Mouse (Mus musculus) E14TG2a.4 (cell line): ENCODE data around the gene Erg.

Experiments
- CTCF ChIP-seq: conservative IDR thresholded peaks from 2 replicates; pipeline ENCODE4 v1.5.1; 2014; ENCODE audit warnings: low read length
- NANOG ChIP-seq: IDR thresholded peaks from 2 replicates; pipeline ENCODE4 v1.6.1; 2014; ENCODE audit warnings: borderline replicate concordance, low read length, mixed read lengths
- POU5F1 ChIP-seq: IDR thresholded peaks from 2 replicates; pipeline ENCODE4 v1.6.1; 2014; ENCODE audit warnings: low read length, borderline replicate concordance

DNA sequence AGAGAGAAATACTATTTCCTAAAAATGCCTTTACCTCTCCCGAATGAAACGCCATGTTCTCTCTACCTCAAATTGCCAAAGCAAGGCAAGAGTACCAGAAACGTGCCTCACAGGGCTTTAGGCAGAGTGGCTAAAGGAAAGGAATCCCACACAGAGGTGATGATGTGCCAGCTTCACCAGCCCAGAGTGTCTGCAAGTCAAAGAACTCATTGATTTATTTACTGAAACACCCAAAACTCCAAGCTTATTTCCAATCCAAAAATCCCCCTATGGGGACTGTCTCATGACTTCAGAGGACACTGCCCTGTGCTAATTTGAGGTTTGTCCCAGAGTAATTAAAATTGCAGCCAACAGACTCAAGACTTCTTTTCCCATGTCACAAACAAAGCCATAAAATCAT lies 129.4 kb downstream of the Erg start:
- TF ChIP-seq CTCF (no peak), POU5F1 (no peak), NANOG (no peak)
